Mouse (Mus musculus) midbrain, embryonic 12.5 days (tissue): ENCODE measurements around the gene Tbl3. TPM values are rescaled to one million over a fixed set of nuclear protein-coding genes. Genes with fewer than 3 reads are reported as not detected.

Experiments used
- ATAC-seq: fragments of 200-750 bp; cut with Nextera tagmentation; 2 replicates; pipeline ENCODE4 v1.8.0; 2017; ENCODE audit warnings: low read depth, moderate TSS enrichment, moderate library complexity; ENCODE audit not compliant: low FRiP score
- H3K27ac ChIP-seq: fragments of 300-500 bp; sonication (generic); replicated peaks from 2 replicates; pipeline ENCODE4 v1.5.1; 2016; ENCODE audit warnings: mild to moderate bottlenecking
- H3K27me3 ChIP-seq: fragments of 300-500 bp; sonication (generic); 2 replicates; pipeline ENCODE4 v1.6.1; 2016; ENCODE audit warnings: mild to moderate bottlenecking
- H3K36me3 ChIP-seq: fragments of 300-500 bp; sonication (generic); 2 replicates; pipeline ENCODE4 v1.6.1; 2016
- H3K4me1 ChIP-seq: fragments of 300-500 bp; sonication (generic); 2 replicates; pipeline ENCODE4 v1.6.1; 2016
- H3K4me2 ChIP-seq: fragments of 300-500 bp; sonication (generic); replicated peaks from 2 replicates; pipeline ENCODE4 v1.6.1; 2016; ENCODE audit warnings: mild to moderate bottlenecking, moderate library complexity
- H3K4me3 ChIP-seq: fragments of 300-500 bp; sonication (generic); 2 replicates; pipeline ENCODE4 v1.5.1; 2016; ENCODE audit warnings: mild to moderate bottlenecking
- H3K9ac ChIP-seq: fragments of 300-500 bp; sonication (generic); replicated peaks from 2 replicates; pipeline ENCODE4 v1.6.1; 2016; ENCODE audit warnings: mild to moderate bottlenecking, moderate library complexity
- H3K9me3 ChIP-seq: fragments of 300-500 bp; sonication (generic); 2 replicates; pipeline ENCODE4 v1.6.1; 2016; ENCODE audit warnings: mild to moderate bottlenecking
- WGBS: fragments of 180-500 bp; shearing (Covaris S2); methylation state at CpG from one replicate; pipeline ENCODE4 v1.1.7; 2016; 5-methylcytosine and 5-hydroxymethylcytosine counted together
- polyA plus RNA-seq: library from polyadenylated mRNA; unstranded; fragments of >200 nt; fragmentation: Nextera tagmentation; extraction: Ambion mirVana; gene quantifications from 2 replicates; pipeline ENCODE4 v1.2.1, GENCODE M21; 2016

Gene Tbl3
- polyA plus RNA-seq, 1 experiment from 2014 or later = 97.6 TPM

DNA sequence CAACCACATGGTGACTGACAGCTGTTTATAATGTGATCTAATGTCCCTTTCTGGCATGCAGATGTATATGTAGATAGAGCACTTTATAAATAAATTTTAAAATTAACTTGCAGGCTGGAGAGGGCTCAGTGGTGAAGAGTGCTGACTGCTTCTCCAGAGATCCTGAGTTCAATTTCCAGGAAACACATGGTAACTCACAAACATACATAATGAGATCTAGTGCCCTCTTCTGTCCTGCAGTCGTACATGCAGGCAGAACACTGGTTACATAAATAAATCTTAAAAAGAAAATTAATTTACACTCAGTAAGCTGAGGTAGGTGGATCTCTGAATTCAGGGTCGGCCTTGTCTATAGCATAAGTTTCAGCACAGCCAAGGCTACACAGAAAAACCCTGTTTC lies 1.2 kb upstream of the Tbl3 start:
- no peaks in the 10 kb centered on the region for H3K27me3 ChIP-seq
- H3K4me1 ChIP-seq = peaks cover 16% of the 10 kb centered on the region
- peak overlapping the region; percentile 80; the same call in 1 of the 2 replicates for H3K4me2 ChIP-seq
- ATAC-seq = no peak
- peaks cover 20% of the 10 kb centered on the region for H3K36me3 ChIP-seq
- no peaks in the 10 kb centered on the region for H3K9me3 ChIP-seq
- no peak overlapping the region for H3K9ac ChIP-seq
- no peak overlapping the region for H3K27ac ChIP-seq
- no peak overlapping the region for H3K4me3 ChIP-seq
- 39% methylated on average over 2 of the region's 2 CpGs for WGBS

DNA sequence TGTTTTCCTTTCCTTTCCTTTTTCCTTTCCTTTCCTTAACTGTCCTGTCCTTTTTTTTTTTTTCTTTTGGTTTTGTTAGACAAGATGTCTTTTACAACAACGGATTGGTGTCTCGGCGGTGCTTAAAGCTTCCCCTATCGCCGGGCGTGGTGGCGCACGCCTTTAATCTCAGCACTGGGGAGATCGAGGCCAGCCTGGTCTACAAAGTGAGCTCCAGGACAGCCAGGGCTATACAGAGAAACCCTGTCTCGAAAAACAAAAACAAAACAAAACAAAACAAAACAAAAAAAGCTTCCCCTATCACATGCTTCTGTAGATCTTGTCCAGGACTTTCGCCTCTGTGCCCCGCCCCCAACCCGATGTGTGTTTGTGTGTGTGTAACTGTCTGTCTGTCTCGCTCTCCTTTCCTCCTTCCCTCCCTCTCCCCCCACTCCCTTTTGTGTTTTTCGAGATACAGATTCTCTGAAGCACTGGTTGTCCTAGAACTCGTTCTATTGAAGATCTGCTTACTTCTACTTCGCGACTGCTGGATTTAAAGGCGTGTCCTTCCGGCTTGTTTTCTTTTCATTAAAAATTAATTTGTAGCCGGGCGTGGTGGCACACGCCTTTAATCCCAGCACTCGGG lies 453 bp upstream of the Tbl3 start:
- peak overlapping the region; percentile 71 for H3K9ac ChIP-seq
- peak; percentile 68; the same call in 1 of the 2 replicates for ATAC-seq
- peak overlapping the region; percentile 77 for H3K27ac ChIP-seq

DNA sequence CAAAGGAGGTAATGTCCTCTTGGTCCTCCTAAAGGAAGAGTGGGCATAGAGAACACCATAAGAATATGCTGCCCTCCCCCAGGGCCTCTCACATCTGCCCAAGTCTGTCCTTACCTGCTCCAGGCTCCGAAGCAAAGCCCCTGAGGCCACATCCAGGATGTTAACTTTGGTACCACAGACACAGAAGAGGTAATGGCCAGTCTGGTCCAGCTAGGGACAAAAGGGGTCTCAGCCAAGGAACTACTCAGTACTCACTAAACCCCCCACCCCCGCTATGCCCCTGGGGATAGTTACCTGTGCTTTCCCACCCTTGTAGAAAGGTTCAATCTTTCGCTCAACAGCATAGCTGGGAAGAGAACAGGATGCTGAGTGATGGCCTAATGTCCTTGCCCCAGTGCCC lies 1.6 kb downstream of the Tbl3 start:
- Histone ChIP-seq H3K9me3 (no peaks in the 10 kb centered on the region), H3K27ac (no peak overlapping the region), H3K4me3 (0 out of 2 replicates have a peak overlapping the region, but pooled peaks have one; percentile 7), H3K4me1 (peaks cover 16% of the 10 kb centered on the region), H3K9ac (no peak overlapping the region), H3K4me2 (0 out of 2 replicates have a peak overlapping the region, but pooled peaks have one; percentile 80), H3K36me3 (peaks cover 44% of the 10 kb centered on the region), H3K27me3 (no peaks in the 10 kb centered on the region)
- 95% methylated on average over 3 of the region's 3 CpGs for WGBS
- ATAC-seq = no peak

More for the DNA sequence above, 453 bp upstream of the Tbl3 start:
- no peaks in the 10 kb centered on the region for H3K27me3 ChIP-seq
- H3K9me3 ChIP-seq = no peaks in the 10 kb centered on the region
- H3K4me3 ChIP-seq = peak overlapping the region; percentile 80
- 8% methylated on average over 24 of the region's 24 CpGs for WGBS
- peaks cover 16% of the 10 kb centered on the region for H3K4me1 ChIP-seq
- peaks cover 24% of the 10 kb centered on the region for H3K36me3 ChIP-seq
- H3K4me2 ChIP-seq = peak overlapping the region; percentile 80

DNA sequence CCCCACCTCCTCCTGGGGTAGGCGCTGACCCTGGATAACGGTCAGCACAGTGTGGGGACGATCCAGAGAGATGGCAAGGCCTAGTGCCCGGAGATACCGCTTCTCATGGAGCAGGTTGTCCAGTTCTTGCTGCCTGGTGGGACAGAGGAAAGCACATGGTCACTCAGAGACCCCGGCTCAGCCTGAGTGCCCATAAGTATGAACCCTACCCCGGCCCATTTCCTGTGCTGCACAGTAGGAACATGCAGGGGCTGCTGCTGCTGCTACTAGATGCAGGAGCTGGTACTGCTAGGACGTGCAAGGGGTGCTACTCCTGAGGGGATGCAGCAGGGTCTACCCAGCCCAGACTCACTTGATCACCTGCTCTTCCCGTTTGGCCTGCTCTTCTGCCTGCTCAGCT lies 6.2 kb downstream of the Tbl3 start:
- 90% methylated on average over 9 of the region's 9 CpGs for WGBS
- ATAC-seq = no peak

DNA sequence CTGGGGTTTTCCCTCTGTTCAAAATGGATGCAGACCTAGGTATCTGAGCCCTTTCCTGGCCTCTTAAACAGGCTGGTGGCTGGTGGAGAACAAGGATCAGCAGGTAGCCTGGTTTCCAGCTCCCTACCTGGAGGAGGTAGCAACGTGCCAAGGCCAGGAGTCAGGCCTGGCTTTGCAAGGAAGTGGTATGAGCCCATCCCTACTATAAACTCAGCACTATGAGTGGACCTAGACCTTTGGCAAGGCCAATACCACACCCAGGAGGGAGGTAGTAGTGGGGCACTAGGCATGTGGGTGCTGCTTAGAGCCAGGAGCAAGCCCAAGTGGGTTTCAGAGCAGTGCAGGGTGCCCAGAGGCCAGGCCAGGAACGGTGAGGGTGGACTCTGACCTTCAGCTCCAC lies 8.0 kb downstream of the Tbl3 start:
- H3K27me3 ChIP-seq = peaks cover 8% of the 10 kb centered on the region
- H3K4me3 ChIP-seq = no peak overlapping the region
- no peaks in the 10 kb centered on the region for H3K9me3 ChIP-seq
- no peak overlapping the region for H3K4me2 ChIP-seq
- H3K4me1 ChIP-seq = peaks cover 17% of the 10 kb centered on the region
- H3K36me3 ChIP-seq = peaks cover 46% of the 10 kb centered on the region
- no peak for ATAC-seq
- WGBS = 81% methylated on average over 2 of the region's 2 CpGs
- no peak overlapping the region for H3K27ac ChIP-seq
- no peak overlapping the region for H3K9ac ChIP-seq

More for the DNA sequence above, 6.2 kb downstream of the Tbl3 start:
- peaks cover 12% of the 10 kb centered on the region for H3K4me1 ChIP-seq
- H3K4me3 ChIP-seq = no peak overlapping the region
- H3K27ac ChIP-seq = no peak overlapping the region
- peaks cover 58% of the 10 kb centered on the region for H3K36me3 ChIP-seq
- no peak overlapping the region; the same call in 1 of the 2 replicates for H3K9ac ChIP-seq
- no peaks in the 10 kb centered on the region for H3K9me3 ChIP-seq
- H3K27me3 ChIP-seq = peaks cover 8% of the 10 kb centered on the region
- H3K4me2 ChIP-seq = no peak overlapping the region

DNA sequence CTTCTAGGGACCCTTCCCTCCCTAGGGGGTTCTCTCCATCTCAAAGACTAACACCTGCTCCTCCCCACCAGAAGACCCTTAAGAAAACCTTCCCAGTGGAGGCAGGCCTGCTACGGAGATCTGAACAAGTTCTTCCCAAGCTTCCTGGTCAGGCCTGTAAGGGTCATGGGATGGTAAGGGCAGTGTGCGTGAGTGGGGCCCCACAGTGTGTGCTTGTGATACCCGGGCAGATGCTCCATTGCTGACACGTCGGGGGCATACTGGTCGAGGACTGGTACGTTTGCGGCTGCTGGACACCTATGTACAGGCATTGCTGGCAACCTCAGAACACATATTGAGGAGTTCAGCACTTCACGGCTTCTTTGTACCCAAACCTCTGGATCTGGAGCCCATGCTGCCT lies 8.7 kb downstream of the Tbl3 start:
- Histone ChIP-seq H3K27ac (no peak overlapping the region), H3K9ac (no peak overlapping the region), H3K4me1 (peaks cover 17% of the 10 kb centered on the region), H3K27me3 (peaks cover 8% of the 10 kb centered on the region), H3K4me2 (no peak overlapping the region), H3K36me3 (peaks cover 39% of the 10 kb centered on the region), H3K9me3 (no peaks in the 10 kb centered on the region), H3K4me3 (no peak overlapping the region)
- WGBS = 71% methylated on average over 9 of the region's 9 CpGs
- ATAC-seq = no peak

DNA sequence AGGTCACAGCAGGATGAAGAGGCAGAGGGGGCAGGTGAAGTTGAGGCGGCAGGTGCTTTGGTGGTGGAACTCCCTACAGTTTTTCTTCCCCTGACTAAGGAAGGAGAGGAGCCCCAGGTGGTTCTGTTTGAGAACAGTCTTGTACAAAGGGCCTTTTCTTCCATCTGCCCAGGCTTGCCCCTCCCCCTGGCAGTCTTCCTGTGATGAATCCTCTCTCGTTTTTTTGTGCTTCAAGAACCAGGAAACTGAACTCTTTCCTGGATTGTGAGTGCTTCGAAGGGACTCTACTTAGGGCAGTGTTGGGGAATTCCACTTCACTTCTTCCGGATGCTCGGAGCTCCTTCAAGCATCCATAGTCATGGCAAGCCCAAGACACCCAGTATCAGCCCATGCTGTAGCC lies 9.5 kb downstream of the Tbl3 start:
- ATAC-seq = no peak
- Histone ChIP-seq H3K9ac (no peak overlapping the region), H3K9me3 (no peaks in the 10 kb centered on the region), H3K27me3 (peaks cover 8% of the 10 kb centered on the region), H3K36me3 (peaks cover 40% of the 10 kb centered on the region), H3K4me1 (peaks cover 17% of the 10 kb centered on the region), H3K4me2 (no peak overlapping the region), H3K4me3 (no peak overlapping the region), H3K27ac (no peak overlapping the region)
- WGBS = 22% methylated on average over 5 of the region's 5 CpGs

DNA sequence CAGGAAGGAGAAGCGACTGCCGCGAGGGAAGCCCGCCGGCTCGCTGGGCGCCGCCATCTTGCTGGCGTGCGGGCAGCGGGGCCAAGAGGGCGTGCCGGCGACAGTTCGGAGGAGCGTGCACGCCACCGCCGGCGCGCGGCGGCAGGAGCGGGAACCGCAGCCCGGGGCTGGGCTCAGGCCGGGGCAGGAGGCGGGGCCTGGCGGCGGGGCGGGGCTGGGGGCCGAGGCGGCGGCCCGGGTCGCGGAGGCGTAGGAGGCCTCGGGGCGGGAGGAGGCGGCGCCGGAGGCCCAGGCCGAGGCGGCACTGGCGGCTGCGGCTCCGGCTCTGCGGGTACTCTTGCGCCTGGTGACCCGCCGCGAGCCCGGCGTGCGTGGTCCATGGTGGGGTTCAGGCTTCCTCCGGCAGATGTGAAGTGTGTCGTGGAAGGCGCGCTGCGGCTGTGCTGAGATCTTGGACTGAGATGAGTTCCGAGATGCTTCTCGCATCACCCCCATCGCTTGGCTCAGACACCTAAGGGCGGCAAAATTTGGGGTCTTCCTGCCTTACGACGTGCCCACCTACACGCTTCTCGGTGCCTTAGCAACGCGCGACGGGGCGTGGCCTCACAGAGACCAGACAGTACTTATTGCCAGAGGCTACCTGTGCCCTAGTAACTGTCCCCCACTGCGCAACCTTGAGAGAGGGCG lies 11.3 kb downstream of the Tbl3 start, which contains the start of the genes Gfer and Noxo1:
TSS of gene Gfer (minus strand) at position 146 of the 687 bp plus-strand sequence.
TSS of gene Noxo1 (plus strand) at position 224 of the 687 bp plus-strand sequence.
- peak within 1 kb of the TSS; percentile 86 for H3K4me2 ChIP-seq
- H3K36me3 ChIP-seq = peaks cover 34% of the 10 kb centered on the region
- H3K27ac ChIP-seq = peak within 1 kb of the TSS; percentile 84
- peaks cover 10% of the 10 kb centered on the region for H3K27me3 ChIP-seq
- WGBS = under 1% methylated on average over 65 of the region's 76 CpGs
- H3K9ac ChIP-seq = peak within 1 kb of the TSS; percentile 81
- ATAC-seq = peak; percentile 92
- H3K4me3 ChIP-seq = peak within 1 kb of the TSS; percentile 80
- H3K9me3 ChIP-seq = no peaks in the 10 kb centered on the region
- H3K4me1 ChIP-seq = peaks cover 17% of the 10 kb centered on the region

DNA sequence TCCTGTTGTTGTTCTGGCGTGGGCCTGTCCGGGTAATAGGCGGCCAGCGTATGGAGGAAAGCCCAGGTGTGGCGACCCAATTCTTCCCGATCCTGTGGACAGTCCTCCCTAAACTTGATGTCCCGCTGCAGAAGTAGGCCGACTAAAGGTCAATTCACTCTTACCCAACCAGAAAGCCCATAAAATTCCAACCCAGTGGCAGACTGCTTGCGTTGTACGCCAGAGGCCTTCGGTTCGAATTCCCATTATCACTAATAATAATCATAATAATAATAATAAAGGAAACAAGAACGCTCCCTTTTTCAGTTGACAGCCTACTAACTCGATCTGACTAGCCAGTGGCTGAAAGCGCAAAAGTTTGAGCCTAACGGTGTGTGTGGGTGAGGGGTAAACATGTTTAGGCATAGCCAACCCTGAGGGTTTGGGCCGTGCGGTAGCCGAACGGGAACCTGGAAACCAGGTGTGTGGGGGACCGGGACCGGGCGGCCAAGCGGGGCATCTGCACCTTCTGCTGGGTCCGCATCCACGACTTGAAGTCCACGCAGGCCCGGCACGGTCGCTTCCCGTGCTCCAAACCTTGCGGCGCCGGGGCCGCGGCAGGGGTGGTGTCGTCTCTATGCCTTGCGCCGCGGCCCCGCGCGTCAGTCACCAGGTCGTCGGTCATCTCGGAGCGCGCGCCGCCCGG lies 12.0 kb downstream of the Tbl3 start:
- Histone ChIP-seq H3K27ac (peak overlapping the region; percentile 84), H3K9ac (peak overlapping the region; percentile 81), H3K27me3 (peaks cover 16% of the 10 kb centered on the region), H3K4me1 (peaks cover 17% of the 10 kb centered on the region), H3K9me3 (no peaks in the 10 kb centered on the region), H3K4me2 (peak overlapping the region; percentile 86), H3K36me3 (peaks cover 27% of the 10 kb centered on the region), H3K4me3 (peak overlapping the region; percentile 80)
- ATAC-seq = peak; percentile 45
- WGBS = 9% methylated on average over 42 of the region's 51 CpGs

DNA sequence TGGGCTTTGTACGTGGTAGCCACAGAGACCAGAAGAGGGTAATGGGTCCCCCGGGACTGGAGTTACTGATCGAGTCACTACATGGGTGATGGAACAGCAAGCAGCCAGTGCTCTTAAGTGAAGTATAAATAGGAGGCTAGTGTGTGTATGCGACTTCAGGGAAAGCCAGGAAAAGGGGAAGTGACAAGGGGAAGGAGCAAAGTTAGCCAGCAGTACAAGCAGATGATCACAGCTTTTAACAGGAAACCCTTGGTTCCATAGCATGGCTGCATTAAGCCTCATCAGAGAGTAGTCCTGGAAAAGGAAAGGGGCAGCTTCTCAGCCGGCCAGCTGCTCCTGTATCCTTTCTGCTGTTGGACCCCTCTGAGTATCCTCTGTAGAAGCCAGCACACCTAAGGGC lies 15.1 kb downstream of the Tbl3 start:
- WGBS = 87% methylated on average over 5 of the region's 5 CpGs
- peaks cover 39% of the 10 kb centered on the region for H3K27me3 ChIP-seq
- no peak for ATAC-seq

DNA sequence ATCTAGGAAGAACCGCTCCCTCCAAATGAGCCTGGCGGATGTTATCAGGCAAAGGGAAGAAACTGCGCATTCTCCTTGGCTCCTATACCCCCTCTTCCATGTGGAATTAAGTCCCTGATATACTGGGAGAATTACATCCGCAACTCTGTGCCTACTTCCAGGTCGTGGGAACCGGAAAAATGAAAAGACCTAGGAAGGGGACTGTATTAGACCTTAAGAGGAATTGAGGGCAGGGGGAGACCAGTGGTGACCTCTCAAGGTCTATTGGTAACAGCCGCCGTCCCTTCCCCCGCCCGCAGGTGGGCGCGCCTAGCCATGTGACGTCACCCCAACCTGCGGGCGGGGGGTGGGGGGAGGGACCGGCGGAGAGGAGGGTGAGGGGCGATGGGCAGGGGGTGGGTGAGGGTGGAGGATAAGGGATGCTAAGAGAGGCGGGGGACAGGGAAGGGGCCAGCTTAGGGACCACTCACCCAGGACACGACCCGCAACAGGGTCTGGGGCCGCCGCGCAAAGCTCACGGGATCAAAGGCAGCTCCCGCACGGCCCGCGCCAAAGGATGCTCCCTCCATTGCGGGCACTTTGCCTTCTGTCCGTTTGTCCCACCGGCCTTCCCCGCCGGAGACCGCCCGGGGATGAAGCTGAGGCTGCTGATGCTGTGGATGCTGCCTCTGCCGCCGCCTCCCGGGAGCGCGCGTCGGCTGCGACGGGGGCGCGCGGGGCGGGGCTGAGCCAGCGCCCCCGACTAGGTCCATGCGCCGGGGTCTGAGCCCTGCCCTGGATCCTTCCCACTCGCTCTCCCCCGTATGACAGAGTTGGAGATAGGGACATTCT lies 18.0 kb downstream of the Tbl3 start, which contains the start of gene Syngr3:
TSS of gene Syngr3 (minus strand) at position 705 of the 831 bp plus-strand sequence.
- Histone ChIP-seq H3K4me1 (peaks cover 23% of the 10 kb centered on the region), H3K36me3 (peaks cover 16% of the 10 kb centered on the region), H3K27ac (peak within 1 kb of the TSS; percentile 61), H3K9ac (peak within 1 kb of the TSS; percentile 71), H3K9me3 (no peaks in the 10 kb centered on the region), H3K4me2 (peak within 1 kb of the TSS; percentile 87), H3K4me3 (peak within 1 kb of the TSS; percentile 64), H3K27me3 (peaks cover 52% of the 10 kb centered on the region)
- WGBS = under 1% methylated on average over 46 of the region's 55 CpGs
- ATAC-seq = peak; percentile 65

More for the DNA sequence above, 15.1 kb downstream of the Tbl3 start:
- no peak overlapping the region for H3K27ac ChIP-seq
- H3K9ac ChIP-seq = no peak overlapping the region
- H3K4me3 ChIP-seq = no peak overlapping the region
- no peak overlapping the region for H3K4me2 ChIP-seq
- peaks cover 16% of the 10 kb centered on the region for H3K36me3 ChIP-seq
- H3K9me3 ChIP-seq = no peaks in the 10 kb centered on the region
- H3K4me1 ChIP-seq = peaks cover 30% of the 10 kb centered on the region
